Mouse (Mus musculus): ENCODE measurements around the gene Rora.

DNA sequence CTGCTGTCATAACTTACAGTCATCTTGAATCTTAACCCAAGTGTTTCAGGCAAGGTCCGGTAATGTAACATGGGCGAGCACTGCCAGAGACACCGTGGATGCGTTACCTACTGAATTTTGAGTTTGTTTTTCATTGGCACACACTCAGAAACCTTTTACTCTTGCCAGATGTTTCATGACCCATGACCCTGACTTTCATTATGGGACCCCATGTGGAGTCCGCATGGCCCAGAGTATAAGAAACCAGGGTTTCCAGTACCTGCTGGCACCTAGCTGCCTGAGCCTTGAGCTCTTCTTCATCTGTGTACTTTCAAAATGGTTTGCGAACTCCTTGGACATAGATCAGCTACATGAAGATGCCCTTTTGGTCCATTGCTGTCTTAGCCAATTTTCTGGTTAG is 179.7 kb downstream of the Rora start:
- TF ChIP-seq CTCF (IDR thresholded peaks at IDR 0.05; ENCODE audit: low read depth, low read length), result no peak
- no peak for TF ChIP-seq POLR2A (IDR thresholded peaks at IDR 0.05; ENCODE audit: borderline replicate concordance, low read depth, low read length)
